Mouse (Mus musculus) heart, adult 2 months (tissue): ENCODE data around the gene Tnni3k. TPM values are rescaled to one million over a fixed set of nuclear protein-coding genes. Genes with fewer than 3 reads are reported as not detected.

Experiments used
- DNase-seq, 2 experiments: peaks; one replicate each; pipeline ENCODE4 v3.0.0; 2021
- H3K27ac ChIP-seq: fragments of 200-600 bp; 2 replicates; pipeline ENCODE4 v1.8.1; 2022
- H3K27me3 ChIP-seq: fragments of 200-500 bp; 2 replicates; pipeline ENCODE4 v1.6.1; 2012; ENCODE audit warnings: mild to moderate bottlenecking, low read length, inconsistent platforms, mixed read lengths; ENCODE audit not compliant: control insufficient read depth, insufficient read depth
- H3K36me3 ChIP-seq: fragments of 200-500 bp; 2 replicates; pipeline ENCODE4 v1.6.1; 2012; ENCODE audit warnings: low read length, inconsistent platforms; ENCODE audit not compliant: control insufficient read depth, insufficient read depth
- H3K4me1 ChIP-seq: fragments of 200-500 bp; 2 replicates; pipeline ENCODE4 v1.6.1; 2011; ENCODE audit warnings: low read length; ENCODE audit not compliant: control insufficient read depth, insufficient read depth
- H3K4me3 ChIP-seq: fragments of 200-600 bp; 2 replicates; pipeline ENCODE4 v1.8.1; 2022
- H3K79me2 ChIP-seq: fragments of 200-500 bp; replicated peaks from 2 replicates; pipeline ENCODE4 v1.6.1; 2012; ENCODE audit warnings: mild to moderate bottlenecking, inconsistent platforms, low read length, moderate library complexity, mixed read lengths; ENCODE audit not compliant: control insufficient read depth, insufficient read depth
- H3K9ac ChIP-seq: fragments of 200-500 bp; 2 replicates; pipeline ENCODE4 v1.6.1; 2012; ENCODE audit warnings: low read depth, mild to moderate bottlenecking, control low read depth, inconsistent platforms, low read length, mixed read lengths
- CTCF ChIP-seq: fragments of 200-600 bp; IDR thresholded peaks from 2 replicates; pipeline ENCODE4 v1.8.1; 2022; ENCODE audit warnings: antibody characterized with exemption, mild to moderate bottlenecking, moderate library complexity
- EP300 ChIP-seq: fragments of 200-500 bp; IDR thresholded peaks from 2 replicates; pipeline ENCODE4 v1.6.1; 2011; ENCODE audit warnings: low read depth, low read length, control low read depth; ENCODE audit not compliant: insufficient read depth
- POLR2A ChIP-seq: fragments of 200-500 bp; IDR thresholded peaks from 2 replicates; pipeline ENCODE4 v1.6.1; 2011; ENCODE audit warnings: mild to moderate bottlenecking, low read depth, low read length, control low read depth; ENCODE audit not compliant: insufficient read depth
- WGBS: fragments of 180-500 bp; shearing (Covaris S2); methylation state at CpG from one replicate; pipeline ENCODE4 v1.1.7; 2018; 5-methylcytosine and 5-hydroxymethylcytosine counted together
- intact Hi-C: fragments of 180-260 bp; cut with DNase I; formaldehyde crosslinking; loops from one replicate; pipeline ENCODE4 v1.15.1; 2025
- polyA plus RNA-seq: library from polyadenylated mRNA; depleted of rRNA; stranded (reverse); fragments of >200 nt; gene quantifications from 2 replicates; pipeline ENCODE4 v1.2.3, GENCODE M21; 2012
- total RNA-seq, 2 experiments: library from RNA; stranded (reverse); gene quantifications; 2 replicates each; pipeline ENCODE4 v1.2.3; 2021

Tnni3k gene
- total and polyA plus RNA-seq, 3 experiments, result 69.7 to 75.9 (median 69.9) TPM

DNA sequence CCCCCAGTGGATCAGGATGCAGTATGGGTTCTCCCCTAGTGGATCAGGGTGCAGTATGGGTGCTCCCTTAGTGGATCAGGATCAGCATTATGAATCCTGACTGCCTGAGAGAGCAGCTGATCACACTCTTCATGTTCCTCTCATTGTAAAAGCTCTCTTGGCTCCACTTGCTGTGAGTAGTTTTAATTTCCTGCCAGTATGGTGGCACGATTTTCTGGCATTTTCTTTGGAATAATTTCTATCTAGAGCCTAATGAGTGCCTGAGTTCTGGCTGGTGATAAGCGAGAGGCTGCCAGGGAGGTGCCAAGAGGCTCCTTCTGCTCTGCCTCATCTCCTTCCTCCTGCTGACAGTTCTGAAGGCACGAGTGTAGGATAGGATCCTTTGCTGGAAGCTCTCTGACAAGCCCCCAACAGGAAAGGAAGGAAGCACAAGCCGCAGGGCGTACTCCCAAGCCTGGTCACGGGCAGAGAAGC, 109.5 kb downstream of the Tnni3k start:
- Histone ChIP-seq H3K79me2 (no peaks in the 10 kb centered on the region), H3K27ac (no peak overlapping the region), H3K4me3 (no peak overlapping the region), H3K4me1 (no peaks in the 10 kb centered on the region), H3K27me3 (no peaks in the 10 kb centered on the region), H3K9ac (no peak overlapping the region), H3K36me3 (no peaks in the 10 kb centered on the region)
- intact Hi-C loops, result no loop called here
- no peak for TF ChIP-seq EP300
- TF ChIP-seq POLR2A, result no peak
- DNase-seq, result no peak
- 44% methylated on average over 6 of the region's 6 CpGs for WGBS

DNA sequence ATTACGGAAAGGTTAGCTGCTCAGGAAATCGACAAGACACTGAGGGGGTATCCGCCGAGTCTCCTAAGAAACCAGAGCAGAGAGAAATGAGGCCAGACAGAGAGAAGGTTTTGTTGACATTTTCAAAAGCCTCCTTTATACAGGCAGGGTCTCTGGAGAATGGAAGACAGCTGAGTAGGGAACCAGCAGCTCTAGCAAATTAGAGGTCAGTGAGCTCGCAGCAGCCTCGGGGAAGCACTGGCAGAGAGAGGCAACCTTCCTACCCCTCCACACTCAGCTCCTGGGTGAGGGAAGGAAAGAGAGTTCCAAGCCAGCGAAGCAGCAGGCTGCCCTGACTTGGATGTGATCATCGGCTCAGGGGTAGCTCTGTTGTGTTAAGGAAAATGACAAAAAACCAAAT, 127.5 kb downstream of the Tnni3k start:
- Histone ChIP-seq H3K27me3 (no peaks in the 10 kb centered on the region), H3K9ac (no peak overlapping the region)
- intact Hi-C loops, result no loop called here

DNA sequence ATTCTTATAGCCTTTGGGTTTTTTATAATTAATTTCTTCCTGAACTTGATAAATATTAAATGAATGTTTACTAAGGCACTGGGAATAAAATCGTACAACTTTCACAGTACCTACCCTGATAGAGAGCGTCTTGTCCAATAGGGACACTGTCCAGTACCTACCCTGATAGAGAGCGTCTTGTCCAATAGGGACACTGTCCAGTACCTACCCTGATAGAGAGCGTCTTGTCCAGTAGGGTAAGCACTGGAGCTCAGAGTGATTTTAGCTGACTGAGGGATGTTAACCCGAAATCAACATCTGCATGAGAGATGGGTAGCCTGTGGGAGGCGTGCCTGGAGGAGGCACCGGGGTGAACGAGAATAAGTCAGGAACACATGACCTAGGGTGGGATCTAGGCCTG, 130.3 kb downstream of the Tnni3k start:
- Histone ChIP-seq H3K79me2 (no peaks in the 10 kb centered on the region), H3K4me1 (no peaks in the 10 kb centered on the region), H3K9ac (no peak overlapping the region), H3K27ac (no peak overlapping the region), H3K4me3 (no peak overlapping the region), H3K27me3 (no peaks in the 10 kb centered on the region), H3K36me3 (no peaks in the 10 kb centered on the region)
- 82% methylated on average over 8 of the region's 8 CpGs for WGBS
- DNase-seq, result no peak
- intact Hi-C loops, result no loop called here
- TF ChIP-seq POLR2A, result no peak
- TF ChIP-seq EP300, result no peak
- TF ChIP-seq CTCF, result no peak

More for the DNA sequence above, 127.5 kb downstream of the Tnni3k start:
- no peaks in the 10 kb centered on the region for H3K36me3 ChIP-seq
- WGBS, result 72% methylated on average over 8 of the region's 8 CpGs
- no peak overlapping the region for H3K4me3 ChIP-seq
- H3K4me1 ChIP-seq, result no peaks in the 10 kb centered on the region
- TF ChIP-seq EP300 (no peak), POLR2A (no peak), CTCF (no peak)
- DNase-seq, result no peak
- no peaks in the 10 kb centered on the region for H3K79me2 ChIP-seq
- no peak overlapping the region for H3K27ac ChIP-seq

DNA sequence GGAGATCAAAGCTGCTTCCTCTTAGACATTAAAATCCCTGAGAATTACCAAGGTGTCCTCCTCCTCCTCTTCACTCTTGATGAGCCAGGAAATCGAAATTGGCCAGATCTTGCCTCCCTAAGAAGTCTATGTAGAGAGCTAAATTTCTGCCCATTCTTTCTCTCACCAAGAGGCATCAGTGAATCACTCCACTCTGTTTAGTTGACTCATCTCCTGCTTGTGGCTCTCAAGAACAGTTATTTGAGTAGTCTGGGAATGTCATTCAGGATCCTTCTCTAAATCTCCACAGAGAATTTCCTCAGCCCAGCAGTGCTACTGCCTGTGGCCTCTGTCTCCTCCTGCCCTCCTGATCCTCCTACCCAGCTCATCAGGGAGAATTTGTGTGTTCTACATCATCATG, 139.6 kb downstream of the Tnni3k start:
- H3K27ac ChIP-seq, result no peak overlapping the region
- intact Hi-C loops, result no loop called here
- DNase-seq, result no peak
- TF ChIP-seq EP300, result no peak
- no peak overlapping the region for H3K9ac ChIP-seq
- no peaks in the 10 kb centered on the region for H3K27me3 ChIP-seq
- 59% methylated on average over 1 of the region's 1 CpGs for WGBS
- peaks cover 1% of the 10 kb centered on the region; the same call in 1 of the 2 replicates for H3K4me1 ChIP-seq
- no peak overlapping the region for H3K4me3 ChIP-seq
- no peaks in the 10 kb centered on the region for H3K79me2 ChIP-seq
- H3K36me3 ChIP-seq, result peaks cover 6% of the 10 kb centered on the region; the same call in 1 of the 2 replicates

DNA sequence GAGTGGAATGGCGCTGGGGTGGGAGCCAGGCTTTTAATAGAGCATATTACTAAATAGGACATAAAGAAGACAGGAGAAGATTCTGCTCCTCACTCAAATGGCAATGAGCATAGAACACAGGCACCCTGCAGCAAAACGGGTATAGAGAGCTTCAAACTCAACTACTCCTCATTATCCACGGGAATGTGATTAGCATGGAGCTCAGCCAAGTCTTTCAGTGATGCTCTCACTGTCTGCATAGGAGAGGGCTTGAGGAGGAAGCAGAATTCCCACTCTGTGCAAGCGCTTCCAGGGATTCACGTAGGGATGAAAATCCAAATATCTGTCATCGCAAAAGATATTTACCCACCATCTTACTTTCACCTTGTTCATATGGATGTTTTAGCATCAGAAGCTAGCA, 141.6 kb downstream of the Tnni3k start:
- H3K4me3 ChIP-seq, result no peak overlapping the region
- no peaks in the 10 kb centered on the region for H3K79me2 ChIP-seq
- TF ChIP-seq EP300 (no peak), POLR2A (no peak), CTCF (no peak)
- 55% methylated on average over 6 of the region's 6 CpGs for WGBS
- peaks cover 1% of the 10 kb centered on the region; the same call in 1 of the 2 replicates for H3K4me1 ChIP-seq
- H3K36me3 ChIP-seq, result peaks cover 6% of the 10 kb centered on the region; the same call in 1 of the 2 replicates
- H3K27me3 ChIP-seq, result no peaks in the 10 kb centered on the region
- no peak overlapping the region for H3K27ac ChIP-seq
- H3K9ac ChIP-seq, result no peak overlapping the region
- intact Hi-C loops, result no loop called here
- no peak for DNase-seq

DNA sequence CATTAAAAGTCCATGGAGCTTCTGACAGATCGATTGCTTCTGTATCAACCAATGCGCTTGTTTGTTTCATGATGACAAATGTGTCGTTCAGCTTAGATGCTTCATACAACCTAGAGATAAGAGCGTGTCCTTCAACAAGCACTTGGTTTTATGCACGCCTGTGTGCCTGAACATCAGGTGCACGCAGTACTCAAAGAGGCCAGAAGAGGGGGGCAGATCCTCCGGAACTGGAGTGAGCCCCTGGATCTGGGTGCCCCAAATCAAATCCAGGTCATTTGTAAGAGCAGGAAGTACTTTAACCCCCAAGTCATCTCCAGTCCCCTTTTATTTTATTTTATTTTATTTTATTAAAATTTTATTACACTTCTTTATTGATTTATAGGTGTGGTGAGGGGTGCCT, 158.5 kb downstream of the Tnni3k start:
- DNase-seq, result no peak
- Histone ChIP-seq H3K4me3 (no peak overlapping the region), H3K4me1 (no peaks in the 10 kb centered on the region), H3K79me2 (no peaks in the 10 kb centered on the region), H3K36me3 (no peaks in the 10 kb centered on the region), H3K27me3 (no peaks in the 10 kb centered on the region), H3K27ac (no peak overlapping the region), H3K9ac (no peak overlapping the region)
- intact Hi-C loops, result no loop called here
- WGBS, result 65% methylated on average over 7 of the region's 7 CpGs
- peak; percentile 63 for TF ChIP-seq CTCF
- TF ChIP-seq EP300, result no peak
- TF ChIP-seq POLR2A, result no peak
